Mouse (Mus musculus): Measurements from ENCODE around the gene Ankrd44. TPM values are rescaled to one million over a fixed set of nuclear protein-coding genes. Genes with fewer than 3 reads are reported as not detected.

Ankrd44 gene
- polyA plus RNA-seq, 1 experiment: not detected

GRCm38 (mm10) chr1:54707888-54708565 is 218.2 kb downstream of the Ankrd44 start:
- no peak for TF ChIP-seq GATA1 (IDR thresholded peaks at IDR 0.05; ENCODE audit: low read length)

- TF ChIP-seq GATA1 (IDR thresholded peaks at IDR 0.05; ENCODE audit: low read length): no peak
Observed at GRCm38 (mm10) chr1:54707036-54707887, 218.9 kb downstream of the Ankrd44 start.

DNA sequence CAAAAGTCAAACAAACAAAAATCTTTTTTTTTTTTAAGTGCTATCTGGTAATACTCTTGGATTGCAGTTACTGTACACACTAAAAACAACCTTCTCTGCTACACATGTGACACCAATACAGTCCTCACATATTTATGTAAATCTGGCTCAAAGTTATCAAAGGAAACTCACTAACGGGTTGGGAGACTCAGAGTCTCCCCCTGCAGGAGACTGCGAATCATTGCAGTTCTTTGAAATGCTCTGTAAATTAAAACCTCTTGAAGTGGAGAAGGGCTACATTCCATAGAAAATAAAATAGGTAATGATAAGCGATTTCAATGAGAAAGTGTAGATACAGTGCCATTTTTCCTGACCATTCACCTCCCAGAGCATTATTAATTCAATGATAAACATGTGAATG is 219.6 kb downstream of the Ankrd44 start:
- TF ChIP-seq GATA1 (IDR thresholded peaks at IDR 0.05; ENCODE audit: low read length): no peak

- TF ChIP-seq GATA1 (IDR thresholded peaks at IDR 0.05; ENCODE audit: low read length): no peak
Observed at GRCm38 (mm10) chr1:54703466-54703865, 222.7 kb downstream of the Ankrd44 start.

DNA sequence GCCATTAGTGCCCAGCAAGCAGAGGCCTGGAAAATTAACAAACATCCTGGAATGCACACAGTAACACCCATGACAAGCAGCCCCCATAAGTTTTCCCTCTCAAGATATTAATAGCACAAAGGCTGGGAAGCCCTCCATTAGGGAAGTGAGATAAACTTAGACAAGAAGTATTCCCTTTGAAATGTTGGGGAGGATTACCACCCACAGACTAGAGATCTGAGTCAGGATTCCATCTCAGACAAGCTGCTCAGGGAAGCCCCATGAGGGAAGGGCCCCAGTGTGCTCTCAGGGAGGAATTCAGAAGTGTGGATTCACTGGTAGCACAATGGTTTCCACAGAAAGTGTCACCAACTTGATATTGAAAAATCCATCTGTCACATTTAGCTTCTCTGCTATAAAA is 223.3 kb downstream of the Ankrd44 start:
- TF ChIP-seq GATA1 (IDR thresholded peaks at IDR 0.05; ENCODE audit: low read length): no peak

DNA sequence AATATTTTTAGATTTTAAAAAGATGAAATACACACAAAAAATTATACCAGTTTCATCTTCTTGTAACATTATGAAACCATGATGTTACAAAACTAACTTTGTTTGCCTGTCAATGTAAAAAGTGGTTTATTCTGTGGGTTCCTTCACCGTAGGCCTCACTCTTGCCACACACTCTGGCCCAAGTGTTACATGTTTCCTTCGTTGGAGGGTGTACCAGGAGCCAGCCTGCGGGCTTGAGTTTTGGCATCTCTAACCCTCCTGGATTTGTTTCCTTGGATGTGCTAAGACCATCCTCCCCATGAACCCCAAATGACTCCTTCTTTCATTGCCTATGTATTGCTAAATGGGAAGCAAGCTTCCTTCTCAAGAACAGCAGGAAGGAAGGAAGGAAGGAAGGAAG is 230.8 kb downstream of the Ankrd44 start:
- no peak for TF ChIP-seq GATA1 (IDR thresholded peaks at IDR 0.05; ENCODE audit: low read length)

- TF ChIP-seq GATA1 (IDR thresholded peaks at IDR 0.05; ENCODE audit: low read length): no peak
Observed at GRCm38 (mm10) chr1:54691824-54692223, 234.4 kb downstream of the Ankrd44 start.

GRCm38 (mm10) chr1:54690291-54690965 is 235.8 kb downstream of the Ankrd44 start:
- no peak for TF ChIP-seq GATA1 (IDR thresholded peaks at IDR 0.05; ENCODE audit: low read length)

DNA sequence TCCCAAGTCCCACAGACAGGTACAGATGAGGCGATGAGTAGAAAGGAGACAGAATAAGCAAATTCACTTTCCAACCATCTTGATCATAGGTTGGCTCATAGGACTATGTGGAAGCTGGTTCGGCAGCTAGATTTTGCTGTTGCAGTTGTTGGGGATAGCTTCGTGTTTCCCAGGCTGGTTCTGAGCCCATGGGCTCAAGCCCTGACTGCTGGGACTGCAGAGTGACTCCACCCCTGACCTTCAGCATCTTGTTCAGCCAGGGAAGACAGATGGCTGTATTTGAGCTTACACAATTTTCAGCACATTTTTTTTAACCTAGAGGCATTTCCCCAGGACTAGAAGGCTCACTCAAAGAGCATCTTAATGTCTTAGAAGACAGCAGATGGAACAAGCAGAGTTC is 237.7 kb downstream of the Ankrd44 start:
- TF ChIP-seq GATA1 (IDR thresholded peaks at IDR 0.05; ENCODE audit: low read length): no peak

DNA sequence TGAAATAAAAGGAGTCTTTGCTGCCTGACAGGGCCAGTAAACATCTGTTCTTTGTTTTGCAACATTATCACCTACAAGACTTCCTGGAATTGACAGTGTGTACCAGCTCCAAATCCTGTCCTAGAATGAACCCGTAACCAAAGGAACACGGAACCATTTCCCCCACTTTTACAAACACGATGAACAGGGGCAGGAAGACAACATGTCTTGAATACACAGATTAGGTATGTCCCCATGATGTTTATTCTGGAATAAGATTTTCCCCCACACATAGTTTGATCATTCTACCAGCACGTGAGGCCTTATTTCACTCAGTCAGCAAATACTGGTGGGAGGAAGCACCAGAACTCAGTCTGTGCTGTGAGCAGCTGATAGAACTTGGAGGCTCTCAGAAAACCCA is 241.9 kb downstream of the Ankrd44 start:
- TF ChIP-seq GATA1 (IDR thresholded peaks at IDR 0.05; ENCODE audit: low read length): no peak

DNA sequence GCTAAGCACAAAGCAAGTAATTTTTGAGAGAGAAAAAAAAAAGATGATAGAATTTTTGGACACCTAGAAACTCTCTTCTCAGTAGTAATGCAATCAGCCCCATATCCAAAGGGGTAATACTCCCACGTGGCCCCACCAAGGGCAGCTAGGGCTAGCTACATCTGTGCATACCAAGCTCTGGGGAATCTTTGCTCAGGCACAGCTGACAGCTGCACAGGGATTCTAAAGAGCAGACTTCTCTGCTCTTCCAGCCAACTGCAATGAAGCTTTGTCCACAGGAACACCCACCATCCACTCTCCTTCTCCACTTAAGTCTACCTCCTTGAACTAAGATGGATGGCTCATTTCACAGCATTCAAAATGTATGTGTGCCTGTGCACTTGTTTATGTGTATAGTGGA is 246.6 kb downstream of the Ankrd44 start:
- TF ChIP-seq GATA1 (IDR thresholded peaks at IDR 0.05; ENCODE audit: low read length): no peak

- no peak for TF ChIP-seq GATA1 (IDR thresholded peaks at IDR 0.05; ENCODE audit: low read length)
Observed at GRCm38 (mm10) chr1:54678037-54678436, 248.2 kb downstream of the Ankrd44 start.

DNA sequence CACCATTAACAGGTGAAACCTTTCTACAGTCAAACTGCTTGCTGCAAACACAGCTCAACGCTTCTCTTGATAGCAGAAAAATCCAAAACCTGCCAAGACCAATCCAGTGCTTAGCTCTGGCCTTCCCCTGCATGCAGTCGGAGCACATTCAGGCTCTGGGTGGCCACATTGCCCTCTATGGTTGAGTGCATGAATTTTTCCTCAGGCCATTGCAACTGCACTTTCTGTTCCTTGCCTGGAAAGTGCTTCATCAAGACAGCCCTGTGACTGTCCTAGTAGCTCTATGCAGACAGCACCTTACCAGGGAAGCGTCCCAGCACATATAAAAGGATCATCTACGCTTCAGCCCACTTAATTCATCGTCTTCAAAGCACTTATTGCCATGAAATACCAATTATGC is 250.7 kb downstream of the Ankrd44 start:
- TF ChIP-seq GATA1 (IDR thresholded peaks at IDR 0.05; ENCODE audit: low read length): no peak

GRCm38 (mm10) chr1:54667991-54668390 is 258.2 kb downstream of the Ankrd44 start:
- TF ChIP-seq GATA1 (IDR thresholded peaks at IDR 0.05; ENCODE audit: low read length): no peak

DNA sequence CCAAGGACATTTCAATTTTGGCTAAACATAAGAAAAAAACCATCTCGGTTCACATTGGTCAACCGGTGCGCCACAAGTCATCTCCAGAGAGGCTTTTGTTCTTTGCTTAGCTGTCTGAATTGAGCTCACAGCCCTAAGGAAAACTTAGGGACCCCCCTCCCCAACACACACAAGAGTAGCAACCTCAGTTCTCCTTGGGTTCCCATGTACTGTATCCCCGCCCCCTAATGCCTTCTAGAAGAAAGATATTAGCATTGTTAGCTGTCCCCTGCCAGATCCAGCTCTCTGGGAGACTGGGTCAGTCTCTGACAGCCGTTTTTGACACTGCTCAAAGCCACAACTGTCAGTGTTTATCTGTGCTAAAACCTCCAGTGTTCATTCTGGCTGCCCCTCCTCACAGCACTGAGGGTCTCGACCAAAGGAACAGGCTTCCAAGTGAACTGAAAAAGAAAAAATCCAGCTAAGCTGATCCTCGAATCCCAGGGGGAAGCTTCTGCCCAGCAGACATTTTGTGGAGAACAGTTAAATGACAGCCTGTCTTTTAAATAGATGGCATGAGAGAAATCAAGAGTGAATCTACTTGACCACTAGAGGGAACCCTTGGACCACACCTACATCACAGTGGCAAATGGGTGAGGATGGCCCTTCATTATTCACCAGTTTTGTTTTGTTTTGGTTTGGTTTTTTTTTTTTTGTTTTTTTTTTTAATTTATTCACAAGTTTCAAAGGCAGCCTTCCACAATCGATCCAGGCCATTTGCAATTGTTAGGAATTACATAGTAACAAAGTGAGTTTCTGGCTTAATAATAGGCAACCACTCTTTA is 260.4 kb downstream of the Ankrd44 start:
- TF ChIP-seq GATA1 (IDR thresholded peaks at IDR 0.05; ENCODE audit: low read length): no peak

Measured in G1E-ER4 (cell line).